Mouse (Mus musculus): ENCODE data around the gene Atoh8. TPM values are rescaled to one million over a fixed set of nuclear protein-coding genes. Genes with fewer than 3 reads are reported as not detected.

Gene Atoh8
- polyA plus RNA-seq, 1 experiment from 2014 or later, result 20.6 TPM

GRCm38 (mm10) chr6:72276972-72277441 lies 41.6 kb upstream of the Atoh8 start:
- WGBS, result 30% methylated on average over 13 of the region's 13 CpGs
- Histone ChIP-seq H3K9me3 (ENCODE audit: low read length) (no peaks in the 10 kb centered on the region), H3K27me3 (replicated peaks; ENCODE audit: insufficient read depth, low read length) (no peaks in the 10 kb centered on the region), H3K4me2 (replicated peaks; ENCODE audit: low read depth, low read length) (peak overlapping the region; percentile 27; the same call in 1 of the 2 replicates), H3K4me1 (ENCODE audit: insufficient read depth, low read depth, low read length) (peaks cover 35% of the 10 kb centered on the region), H3K36me3 (ENCODE audit: insufficient read depth, low read length) (no peaks in the 10 kb centered on the region), H3K9ac (replicated peaks; ENCODE audit: low read depth) (no peak overlapping the region; the same call in 1 of the 2 replicates), H3K27ac (ENCODE audit: low read length) (peak overlapping the region; percentile 97), H3K4me3 (ENCODE audit: low read depth, low read length) (no peak overlapping the region)
- DNase-seq (ENCODE audit: low spot score) (peak; percentile 97), ATAC-seq (peak; percentile 86)
- peak; percentile 100 for TF ChIP-seq EP300 (IDR thresholded peaks at IDR 0.05)
- TF ChIP-seq CTCF (IDR thresholded peaks at IDR 0.05), result peak; percentile 55

- TF ChIP-seq EP300 (IDR thresholded peaks at IDR 0.05) (peak; percentile 42; the same call in 1 of the 2 replicates), CTCF (IDR thresholded peaks at IDR 0.05) (peak; percentile 46)
- peaks cover 39% of the 10 kb centered on the region for H3K4me1 ChIP-seq (ENCODE audit: insufficient read depth, low read depth, low read length)
- no peaks in the 10 kb centered on the region for H3K27me3 ChIP-seq (replicated peaks; ENCODE audit: insufficient read depth, low read length)
- no peak overlapping the region for H3K4me3 ChIP-seq (ENCODE audit: low read depth, low read length)
- ATAC-seq, result no peak
- peak overlapping the region; percentile 97 for H3K27ac ChIP-seq (ENCODE audit: low read length)
- H3K9ac ChIP-seq (replicated peaks; ENCODE audit: low read depth), result no peak overlapping the region
- 87% methylated on average over 6 of the region's 6 CpGs for WGBS
- H3K4me2 ChIP-seq (replicated peaks; ENCODE audit: low read depth, low read length), result no peak overlapping the region
- no peaks in the 10 kb centered on the region for H3K36me3 ChIP-seq (ENCODE audit: insufficient read depth, low read length)
- DNase-seq (ENCODE audit: low spot score), result no peak
- H3K9me3 ChIP-seq (ENCODE audit: low read length), result no peaks in the 10 kb centered on the region
These were observed 40.8 kb upstream of the Atoh8 start for GRCm38 (mm10) chr6:72276141-72276540.

- Histone ChIP-seq H3K27ac (ENCODE audit: low read length) (0 out of 2 replicates have a peak overlapping the region, but pooled peaks have one; percentile 92), H3K36me3 (ENCODE audit: insufficient read depth, low read length) (no peaks in the 10 kb centered on the region), H3K4me1 (ENCODE audit: insufficient read depth, low read depth, low read length) (peaks cover 39% of the 10 kb centered on the region), H3K9me3 (ENCODE audit: low read length) (no peaks in the 10 kb centered on the region), H3K4me3 (ENCODE audit: low read depth, low read length) (no peak overlapping the region), H3K4me2 (replicated peaks; ENCODE audit: low read depth, low read length) (no peak overlapping the region), H3K9ac (replicated peaks; ENCODE audit: low read depth) (no peak overlapping the region), H3K27me3 (replicated peaks; ENCODE audit: insufficient read depth, low read length) (no peaks in the 10 kb centered on the region)
- ATAC-seq (no peak), DNase-seq (ENCODE audit: low spot score) (no peak)
- 53% methylated on average over 4 of the region's 4 CpGs for WGBS
- TF ChIP-seq EP300 (IDR thresholded peaks at IDR 0.05) (no peak), CTCF (IDR thresholded peaks at IDR 0.05) (no peak)
These were observed 40.1 kb upstream of the Atoh8 start for GRCm38 (mm10) chr6:72275527-72275926.

GRCm38 (mm10) chr6:72273153-72273552 lies 37.8 kb upstream of the Atoh8 start:
- Histone ChIP-seq H3K9me3 (ENCODE audit: low read length) (no peaks in the 10 kb centered on the region), H3K4me1 (ENCODE audit: insufficient read depth, low read depth, low read length) (peaks cover 24% of the 10 kb centered on the region), H3K27ac (ENCODE audit: low read length) (peak overlapping the region; percentile 92), H3K27me3 (replicated peaks; ENCODE audit: insufficient read depth, low read length) (no peaks in the 10 kb centered on the region), H3K4me3 (ENCODE audit: low read depth, low read length) (no peak overlapping the region), H3K9ac (replicated peaks; ENCODE audit: low read depth) (no peak overlapping the region), H3K4me2 (replicated peaks; ENCODE audit: low read depth, low read length) (no peak overlapping the region), H3K36me3 (ENCODE audit: insufficient read depth, low read length) (no peaks in the 10 kb centered on the region)
- no peak for DNase-seq (ENCODE audit: low spot score)
- 63% methylated on average over 6 of the region's 6 CpGs for WGBS
- TF ChIP-seq CTCF (IDR thresholded peaks at IDR 0.05) (no peak), EP300 (IDR thresholded peaks at IDR 0.05) (no peak)
- no peak for ATAC-seq

- no peaks in the 10 kb centered on the region for H3K36me3 ChIP-seq (ENCODE audit: insufficient read depth, low read length)
- H3K9me3 ChIP-seq (ENCODE audit: low read length), result no peaks in the 10 kb centered on the region
- H3K27ac ChIP-seq (ENCODE audit: low read length), result peak overlapping the region; percentile 92
- peaks cover 18% of the 10 kb centered on the region; the same call in 1 of the 2 replicates for H3K4me1 ChIP-seq (ENCODE audit: insufficient read depth, low read depth, low read length)
- no peak overlapping the region for H3K4me2 ChIP-seq (replicated peaks; ENCODE audit: low read depth, low read length)
- no peak overlapping the region for H3K9ac ChIP-seq (replicated peaks; ENCODE audit: low read depth)
- DNase-seq (ENCODE audit: low spot score) (peak; percentile 95), ATAC-seq (peak; percentile 85)
- TF ChIP-seq EP300 (IDR thresholded peaks at IDR 0.05), result peak; percentile 99
- TF ChIP-seq CTCF (IDR thresholded peaks at IDR 0.05), result no peak
- no peak overlapping the region for H3K4me3 ChIP-seq (ENCODE audit: low read depth, low read length)
- WGBS, result 54% methylated on average over 10 of the region's 10 CpGs
- no peaks in the 10 kb centered on the region for H3K27me3 ChIP-seq (replicated peaks; ENCODE audit: insufficient read depth, low read length)
These were observed 36.9 kb upstream of the Atoh8 start for GRCm38 (mm10) chr6:72272161-72272696.

- WGBS, result 63% methylated on average over 11 of the region's 11 CpGs
- Histone ChIP-seq H3K9ac (replicated peaks; ENCODE audit: low read depth) (no peak overlapping the region), H3K27ac (ENCODE audit: low read length) (peak overlapping the region; percentile 92), H3K4me2 (replicated peaks; ENCODE audit: low read depth, low read length) (no peak overlapping the region), H3K27me3 (replicated peaks; ENCODE audit: insufficient read depth, low read length) (no peaks in the 10 kb centered on the region), H3K9me3 (ENCODE audit: low read length) (no peaks in the 10 kb centered on the region), H3K36me3 (ENCODE audit: insufficient read depth, low read length) (no peaks in the 10 kb centered on the region), H3K4me1 (ENCODE audit: insufficient read depth, low read depth, low read length) (peaks cover 18% of the 10 kb centered on the region; the same call in 1 of the 2 replicates), H3K4me3 (ENCODE audit: low read depth, low read length) (no peak overlapping the region)
- DNase-seq (ENCODE audit: low spot score), result no peak
- no peak for ATAC-seq
- TF ChIP-seq CTCF (IDR thresholded peaks at IDR 0.05) (no peak), EP300 (IDR thresholded peaks at IDR 0.05) (no peak)
These were observed 35.7 kb upstream of the Atoh8 start for GRCm38 (mm10) chr6:72270952-72271519.

Data from lung, postnatal 0 days (tissue).